Mouse (Mus musculus): ENCODE data around the gene Zscan20. TPM values are rescaled to one million over a fixed set of nuclear protein-coding genes. Genes with fewer than 3 reads are reported as not detected.

The Zscan20 gene
- polyA plus RNA-seq, 2 experiments = 0.33 to 0.57 TPM

- no peaks in the 10 kb centered on the region for H3K9me3 ChIP-seq (ENCODE audit: control insufficient read depth, low read length)
- no peaks in the 10 kb centered on the region for H3K36me3 ChIP-seq (replicated peaks; ENCODE audit: control insufficient read depth, insufficient read depth, low read depth)
- 32% methylated on average over 3 of the region's 3 CpGs for WGBS (ENCODE audit: insufficient replicate concordance)
- no peak overlapping the region for H3K27ac ChIP-seq
- peaks cover 0 to 29% of the 10 kb centered on the region in 2 experiments; a peak in 2 of 4 replicates for H3K4me1 ChIP-seq (replicated peaks; ENCODE audit: control insufficient read depth in 2 of 2, insufficient read depth in 2 of 2, low read length in 1 of 2)
- H3K9ac ChIP-seq (replicated peaks) = no peak overlapping the region
- no peak overlapping the region for H3K4me3 ChIP-seq (ENCODE audit: insufficient read depth in 1 of 2, low read depth in 2 of 2, low read length in 2 of 2)
- ATAC-seq (ENCODE audit: insufficient read depth) (no peak), DNase-seq (ENCODE audit: low read depth in 3 of 3, low spot score in 3 of 3) (no peak)
- no peak overlapping the region for H3K4me2 ChIP-seq (ENCODE audit: low read depth)
- TF ChIP-seq EP300 (IDR thresholded peaks at IDR 0.05; ENCODE audit: low read depth) = no peak
- TF ChIP-seq CTCF (IDR thresholded peaks at IDR 0.05; ENCODE audit: low read depth) = no peak
- H3K27me3 ChIP-seq (ENCODE audit: control insufficient read depth, insufficient read depth, low read length) = no peaks in the 10 kb centered on the region
These were observed 41.6 kb upstream of the Zscan20 start for GRCm38 (mm10) chr4:128651530-128651929.

- no peak overlapping the region for H3K27ac ChIP-seq
- H3K27me3 ChIP-seq (ENCODE audit: control insufficient read depth, insufficient read depth, low read length) = no peaks in the 10 kb centered on the region
- H3K9me3 ChIP-seq (ENCODE audit: control insufficient read depth, low read length) = no peaks in the 10 kb centered on the region
- H3K36me3 ChIP-seq (replicated peaks; ENCODE audit: control insufficient read depth, insufficient read depth, low read depth) = no peaks in the 10 kb centered on the region
- no peak for ATAC-seq (ENCODE audit: insufficient read depth)
- no peak overlapping the region for H3K9ac ChIP-seq (replicated peaks)
- no peak for DNase-seq (ENCODE audit: low read depth in 3 of 3, low spot score in 3 of 3)
- no peak for TF ChIP-seq CTCF (IDR thresholded peaks at IDR 0.05; ENCODE audit: low read depth)
- no peak for TF ChIP-seq EP300 (IDR thresholded peaks at IDR 0.05; ENCODE audit: low read depth)
- H3K4me1 ChIP-seq (replicated peaks; ENCODE audit: control insufficient read depth in 2 of 2, insufficient read depth in 2 of 2, low read length in 1 of 2) = peaks cover 0 to 17% of the 10 kb centered on the region in 2 experiments; a peak in 2 of 4 replicates
- no peak overlapping the region for H3K4me2 ChIP-seq (ENCODE audit: low read depth)
- no peak overlapping the region for H3K4me3 ChIP-seq (ENCODE audit: insufficient read depth in 1 of 2, low read depth in 2 of 2, low read length in 2 of 2)
- 50% methylated on average over 8 of the region's 8 CpGs for WGBS (ENCODE audit: insufficient replicate concordance)
These were observed 38.8 kb upstream of the Zscan20 start for GRCm38 (mm10) chr4:128648567-128649255.

- peaks cover 0 to 17% of the 10 kb centered on the region in 2 experiments; a peak in 2 of 4 replicates for H3K4me1 ChIP-seq (replicated peaks; ENCODE audit: control insufficient read depth in 2 of 2, insufficient read depth in 2 of 2, low read length in 1 of 2)
- H3K9me3 ChIP-seq (ENCODE audit: control insufficient read depth, low read length) = no peaks in the 10 kb centered on the region
- 51% methylated on average over 7 of the region's 7 CpGs for WGBS (ENCODE audit: insufficient replicate concordance)
- DNase-seq (ENCODE audit: low read depth in 3 of 3, low spot score in 3 of 3) (no peak), ATAC-seq (ENCODE audit: insufficient read depth) (no peak)
- TF ChIP-seq CTCF (IDR thresholded peaks at IDR 0.05; ENCODE audit: low read depth) (no peak), EP300 (IDR thresholded peaks at IDR 0.05; ENCODE audit: low read depth) (no peak)
- H3K9ac ChIP-seq (replicated peaks) = no peak overlapping the region
- no peak overlapping the region for H3K27ac ChIP-seq
- no peak overlapping the region for H3K4me2 ChIP-seq (ENCODE audit: low read depth)
- no peaks in the 10 kb centered on the region for H3K27me3 ChIP-seq (ENCODE audit: control insufficient read depth, insufficient read depth, low read length)
- no peak overlapping the region for H3K4me3 ChIP-seq (ENCODE audit: insufficient read depth in 1 of 2, low read depth in 2 of 2, low read length in 2 of 2)
- no peaks in the 10 kb centered on the region for H3K36me3 ChIP-seq (replicated peaks; ENCODE audit: control insufficient read depth, insufficient read depth, low read depth)
These were observed 36.9 kb upstream of the Zscan20 start for GRCm38 (mm10) chr4:128646762-128647161.

- Histone ChIP-seq H3K27me3 (ENCODE audit: control insufficient read depth, insufficient read depth, low read length) (no peaks in the 10 kb centered on the region), H3K9ac (replicated peaks) (no peak overlapping the region), H3K36me3 (replicated peaks; ENCODE audit: control insufficient read depth, insufficient read depth, low read depth) (no peaks in the 10 kb centered on the region), H3K4me1 (replicated peaks; ENCODE audit: control insufficient read depth in 2 of 2, insufficient read depth in 2 of 2, low read length in 1 of 2) (peaks cover 0 to 17% of the 10 kb centered on the region in 2 experiments; a peak in 2 of 4 replicates), H3K9me3 (ENCODE audit: control insufficient read depth, low read length) (no peaks in the 10 kb centered on the region), H3K27ac (no peak overlapping the region), H3K4me2 (ENCODE audit: low read depth) (no peak overlapping the region), H3K4me3 (ENCODE audit: insufficient read depth in 1 of 2, low read depth in 2 of 2, low read length in 2 of 2) (no peak overlapping the region)
- ATAC-seq (ENCODE audit: insufficient read depth) = no peak
- 59% methylated on average over 6 of the region's 6 CpGs for WGBS (ENCODE audit: insufficient replicate concordance)
- no peak for DNase-seq (ENCODE audit: low read depth in 3 of 3, low spot score in 3 of 3)
- TF ChIP-seq CTCF (IDR thresholded peaks at IDR 0.05; ENCODE audit: low read depth) = no peak
- TF ChIP-seq EP300 (IDR thresholded peaks at IDR 0.05; ENCODE audit: low read depth) = no peak
These were observed 36.0 kb upstream of the Zscan20 start for GRCm38 (mm10) chr4:128645896-128646295.

GRCm38 (mm10) chr4:128641766-128642717 lies 32.1 kb upstream of the Zscan20 start:
- Histone ChIP-seq H3K9ac (replicated peaks) (no peak overlapping the region), H3K4me3 (ENCODE audit: insufficient read depth in 1 of 2, low read depth in 2 of 2, low read length in 2 of 2) (no peak overlapping the region), H3K4me2 (ENCODE audit: low read depth) (no peak overlapping the region), H3K4me1 (replicated peaks; ENCODE audit: control insufficient read depth in 2 of 2, insufficient read depth in 2 of 2, low read length in 1 of 2) (peaks cover 0 to 6% of the 10 kb centered on the region in 2 experiments; a peak in 1 of 4 replicates), H3K36me3 (replicated peaks; ENCODE audit: control insufficient read depth, insufficient read depth, low read depth) (no peaks in the 10 kb centered on the region), H3K27me3 (ENCODE audit: control insufficient read depth, insufficient read depth, low read length) (no peaks in the 10 kb centered on the region), H3K9me3 (ENCODE audit: control insufficient read depth, low read length) (no peaks in the 10 kb centered on the region), H3K27ac (no peak overlapping the region)
- DNase-seq (ENCODE audit: low read depth in 3 of 3, low spot score in 3 of 3) = no peak
- 22% methylated on average over 23 of the region's 23 CpGs for WGBS (ENCODE audit: insufficient replicate concordance)
- ATAC-seq (ENCODE audit: insufficient read depth) = no peak
- TF ChIP-seq EP300 (IDR thresholded peaks at IDR 0.05; ENCODE audit: low read depth) (no peak), CTCF (IDR thresholded peaks at IDR 0.05; ENCODE audit: low read depth) (no peak)
